Mouse (Mus musculus) stomach, embryonic 14.5 days (tissue): ENCODE results near the gene Ces1h. TPM values are rescaled to one million over a fixed set of nuclear protein-coding genes. Genes with fewer than 3 reads are reported as not detected.
A peak's percentile ranks its signal among the peaks of the same experiment; 100 is the strongest.

Experiments used
- ATAC-seq: fragments of 200-750 bp; cut with Nextera tagmentation; 2 replicates; pipeline ENCODE4 v1.8.0; 2017; ENCODE audit warnings: low read depth, moderate TSS enrichment; ENCODE audit not compliant: insufficient number of reproducible peaks, insufficient read depth, low FRiP score
- H3K27ac ChIP-seq: fragments of 300-500 bp; sonication (generic); 2 replicates; pipeline ENCODE4 v1.5.1; 2014; ENCODE audit warnings: mild to moderate bottlenecking, low read length, moderate library complexity, mixed read lengths
- H3K27me3 ChIP-seq: fragments of 300-500 bp; sonication (generic); 2 replicates; pipeline ENCODE4 v1.6.1; 2014; ENCODE audit warnings: low read length, control low read depth, mixed read lengths; ENCODE audit not compliant: control insufficient read depth, insufficient read depth
- H3K36me3 ChIP-seq: fragments of 300-500 bp; sonication (generic); 2 replicates; pipeline ENCODE4 v1.6.1; 2014; ENCODE audit warnings: mild to moderate bottlenecking, control low read depth, low read length, moderate library complexity, mixed read lengths; ENCODE audit not compliant: control insufficient read depth, insufficient read depth
- H3K4me1 ChIP-seq: fragments of 300-500 bp; sonication (generic); 2 replicates; pipeline ENCODE4 v1.6.1; 2014; ENCODE audit warnings: low read length, control low read depth, mixed read lengths; ENCODE audit not compliant: control insufficient read depth, insufficient read depth
- H3K4me2 ChIP-seq: fragments of 300-500 bp; sonication (generic); replicated peaks from 2 replicates; pipeline ENCODE4 v1.6.1; 2014; ENCODE audit warnings: low read depth, low read length, control low read depth
- H3K4me3 ChIP-seq: fragments of 300-500 bp; sonication (generic); 2 replicates; pipeline ENCODE4 v1.5.1; 2014; ENCODE audit warnings: low read depth, low read length, control low read depth
- H3K9ac ChIP-seq: fragments of 300-500 bp; sonication (generic); replicated peaks from 2 replicates; pipeline ENCODE4 v1.6.1; 2014; ENCODE audit warnings: low read depth, mild to moderate bottlenecking, control low read depth, low read length, moderate library complexity, mixed read lengths
- H3K9me3 ChIP-seq: fragments of 300-500 bp; sonication (generic); 2 replicates; pipeline ENCODE4 v1.6.1; 2016; ENCODE audit warnings: low read depth, low read length, control low read depth; ENCODE audit not compliant: control insufficient read depth
- WGBS: fragments of 180-500 bp; shearing (Covaris S2); extraction: QIAGEN DNeasy Blood & Tissue Kit; methylation state at CpG from one replicate; pipeline ENCODE4 v1.1.7; 2014; 5-methylcytosine and 5-hydroxymethylcytosine counted together
- polyA plus RNA-seq: library from polyadenylated mRNA; unstranded; fragments of >200 nt; fragmentation: Nextera tagmentation; extraction: Ambion mirVana; gene quantifications from 2 replicates; pipeline ENCODE4 v1.2.1, GENCODE M21; 2014

Ces1h gene
- polyA plus RNA-seq, 1 experiment from 2014 or later: not detected

- no peaks in the 10 kb centered on the region for H3K36me3 ChIP-seq
- H3K9me3 ChIP-seq: no peaks in the 10 kb centered on the region
- H3K9ac ChIP-seq: no peak overlapping the region
- no peak overlapping the region for H3K4me3 ChIP-seq
- no peaks in the 10 kb centered on the region for H3K27me3 ChIP-seq
- WGBS: 72% methylated on average over 2 of the region's 2 CpGs
- no peaks in the 10 kb centered on the region for H3K4me1 ChIP-seq
- ATAC-seq: no peak
- H3K27ac ChIP-seq: no peak overlapping the region
- H3K4me2 ChIP-seq: no peak overlapping the region
Observed at GRCm38 (mm10) chr8:93339531-93339930, 40.0 kb downstream of the Ces1h start.

GRCm38 (mm10) chr8:93337207-93337606, 42.3 kb downstream of the Ces1h start, which contains the start of gene Ces1g:
TSS of gene Ces1g (minus strand) at chr8:93337308.
- 18% methylated on average over 3 of the region's 3 CpGs for WGBS
- Histone ChIP-seq H3K9me3 (no peaks in the 10 kb centered on the region), H3K4me1 (no peaks in the 10 kb centered on the region), H3K27me3 (no peaks in the 10 kb centered on the region), H3K36me3 (no peaks in the 10 kb centered on the region), H3K4me2 (no peak within 1 kb of the TSS), H3K4me3 (no peak within 1 kb of the TSS), H3K9ac (no peak within 1 kb of the TSS), H3K27ac (no peak within 1 kb of the TSS)
- ATAC-seq: no peak

DNA sequence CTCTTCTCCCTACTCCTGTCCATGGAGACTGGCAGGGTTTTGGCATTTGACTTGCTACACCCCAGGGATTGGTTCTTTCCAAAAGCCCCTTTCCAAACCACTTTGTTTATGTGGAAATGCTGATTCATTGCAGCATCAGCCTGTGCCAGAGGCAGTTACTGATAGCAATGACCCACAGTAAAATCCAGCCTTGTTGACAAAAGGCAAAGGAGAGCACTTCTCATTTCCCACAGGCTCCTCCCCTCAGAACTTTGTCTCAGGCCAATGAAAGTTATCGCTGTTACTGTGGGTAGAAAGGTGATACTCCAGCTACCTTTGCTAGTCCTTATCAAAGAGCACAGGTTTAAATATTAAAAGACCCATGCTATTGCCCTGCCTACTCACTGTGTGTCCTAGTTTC, 46.8 kb downstream of the Ces1h start:
- WGBS: 74% methylated on average over 1 of the region's 1 CpGs
- no peaks in the 10 kb centered on the region for H3K27me3 ChIP-seq
- H3K4me2 ChIP-seq: no peak overlapping the region
- H3K4me3 ChIP-seq: no peak overlapping the region
- H3K9ac ChIP-seq: no peak overlapping the region
- peak; percentile 90 for ATAC-seq
- no peaks in the 10 kb centered on the region for H3K36me3 ChIP-seq
- no peaks in the 10 kb centered on the region for H3K9me3 ChIP-seq
- H3K4me1 ChIP-seq: no peaks in the 10 kb centered on the region
- H3K27ac ChIP-seq: no peak overlapping the region

DNA sequence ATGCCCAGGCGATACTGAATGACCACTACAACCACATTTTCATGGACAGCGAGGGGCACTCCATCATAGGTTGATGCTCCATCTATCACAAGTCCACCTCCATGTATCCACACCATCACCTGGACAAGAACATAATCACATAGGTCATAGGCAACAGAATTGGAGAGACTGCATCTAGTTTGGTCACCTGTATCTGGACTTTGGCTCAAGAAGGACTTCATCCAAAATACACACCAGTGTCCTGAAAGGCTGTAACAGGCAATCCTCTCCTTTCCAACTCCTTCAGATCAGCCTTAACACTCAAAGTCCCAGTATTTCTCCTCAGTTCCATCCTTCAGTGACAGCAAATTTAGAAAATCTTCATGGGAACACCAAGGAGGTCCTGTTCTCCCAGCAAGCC, 48.4 kb downstream of the Ces1h start:
- no peaks in the 10 kb centered on the region for H3K27me3 ChIP-seq
- ATAC-seq: no peak
- WGBS: 90% methylated on average over 2 of the region's 2 CpGs

GRCm38 (mm10) chr8:93325123-93325522, 54.4 kb downstream of the Ces1h start:
- WGBS: 75% methylated on average over 2 of the region's 2 CpGs
- H3K27ac ChIP-seq: no peak overlapping the region
- no peak overlapping the region for H3K4me2 ChIP-seq
- H3K9me3 ChIP-seq: no peaks in the 10 kb centered on the region
- H3K36me3 ChIP-seq: no peaks in the 10 kb centered on the region
- no peaks in the 10 kb centered on the region for H3K27me3 ChIP-seq
- H3K4me3 ChIP-seq: no peak overlapping the region
- H3K9ac ChIP-seq: no peak overlapping the region
- no peak for ATAC-seq
- H3K4me1 ChIP-seq: no peaks in the 10 kb centered on the region

More for the DNA sequence above, 48.4 kb downstream of the Ces1h start:
- Histone ChIP-seq H3K36me3 (no peaks in the 10 kb centered on the region), H3K4me1 (no peaks in the 10 kb centered on the region), H3K9ac (no peak overlapping the region), H3K27ac (no peak overlapping the region), H3K9me3 (no peaks in the 10 kb centered on the region), H3K4me2 (no peak overlapping the region), H3K4me3 (no peak overlapping the region)

- Histone ChIP-seq H3K27ac (no peak overlapping the region), H3K4me2 (no peak overlapping the region), H3K4me1 (no peaks in the 10 kb centered on the region), H3K4me3 (no peak overlapping the region), H3K36me3 (no peaks in the 10 kb centered on the region), H3K9ac (no peak overlapping the region), H3K27me3 (no peaks in the 10 kb centered on the region), H3K9me3 (no peaks in the 10 kb centered on the region)
- ATAC-seq: no peak
- WGBS: 84% methylated on average over 2 of the region's 2 CpGs
Observed at GRCm38 (mm10) chr8:93317031-93317430, 62.5 kb downstream of the Ces1h start.

GRCm38 (mm10) chr8:93315557-93315956, 64.0 kb downstream of the Ces1h start:
- no peak for ATAC-seq
- 83% methylated on average over 2 of the region's 2 CpGs for WGBS
- H3K27ac ChIP-seq: no peak overlapping the region
- H3K27me3 ChIP-seq: no peaks in the 10 kb centered on the region
- H3K4me1 ChIP-seq: no peaks in the 10 kb centered on the region
- no peaks in the 10 kb centered on the region for H3K36me3 ChIP-seq
- no peak overlapping the region for H3K4me3 ChIP-seq
- H3K4me2 ChIP-seq: no peak overlapping the region
- H3K9ac ChIP-seq: no peak overlapping the region
- H3K9me3 ChIP-seq: no peaks in the 10 kb centered on the region

Other genes starting within 250 kb of the Ces1h start
- 0.51 and 0.90 TPM in 2 replicates for gene Ces1c, start 248.4 kb downstream of the Ces1h start, polyA plus RNA-seq
- gene Ces1d, start 181.9 kb downstream of the Ces1h start, polyA plus RNA-seq: 1.3 and 1.6 TPM in 2 replicates
- gene Ces1e, start 150.1 kb downstream of the Ces1h start, polyA plus RNA-seq: 0.59 and 1.2 TPM in 2 replicates
- gene Ces1f, start 100.0 kb downstream of the Ces1h start, polyA plus RNA-seq: not detected in 2 replicates
- not detected in 2 replicates for gene Ces1g, start 42.4 kb downstream of the Ces1h start, polyA plus RNA-seq
- gene Ces5a, start 156.1 kb upstream of the Ces1h start, polyA plus RNA-seq: not detected in 2 replicates